Mouse (Mus musculus): ENCODE data around the gene Sox13. TPM values are rescaled to one million over a fixed set of nuclear protein-coding genes. Genes with fewer than 3 reads are reported as not detected.

Gene Sox13
- polyA plus RNA-seq, 1 experiment = 45.6 TPM

Other genes starting within 250 kb of the Sox13 start
- gene Golt1a, start 114.6 kb downstream of the Sox13 start, polyA plus RNA-seq (2012; rRNA removed) = 9.2 and 12.5 TPM in 2 replicates
- gene Kiss1, start 102.5 kb downstream of the Sox13 start, polyA plus RNA-seq (2012; rRNA removed) = 8.8 TPM in 1 of 2 replicates, not detected in the other
- 0.57 and 0.92 TPM in 2 replicates for gene Ren1, start 73.9 kb downstream of the Sox13 start, polyA plus RNA-seq (2012; rRNA removed)
- 6.0 and 8.9 TPM in 2 replicates for gene Etnk2, start 60.8 kb downstream of the Sox13 start, polyA plus RNA-seq (2012; rRNA removed)
- 54.6 and 56.9 TPM in 2 replicates for gene Snrpe, start 185.9 kb upstream of the Sox13 start, polyA plus RNA-seq (2012; rRNA removed)
- 4.3 and 4.5 TPM in 2 replicates for gene Zbed6, start 236.5 kb upstream of the Sox13 start, polyA plus RNA-seq (2012; rRNA removed)
- gene Gm38394, start 236.9 kb upstream of the Sox13 start, polyA plus RNA-seq (2012; rRNA removed) = 4.1 and 5.0 TPM in 2 replicates